Mouse (Mus musculus) right cerebral cortex, adult 18-20 months (tissue): ENCODE results near the gene Erich4.
"Not testable (repeated sequence)": the region's sequence is repeated elsewhere in the genome, so short reads cannot be mapped to it uniquely, and the experiment has no call there.

Experiments used
- DNase-seq: peaks from one replicate; pipeline ENCODE4 v3.0.0; 2022; ENCODE audit warnings: mixed read lengths

Gene Erich4

GRCm38 (mm10) chr7:25620751-25621150 lies 5.1 kb upstream of the Erich4 start:
- DNase-seq, result no peak

GRCm38 (mm10) chr7:25620101-25620500 lies 4.4 kb upstream of the Erich4 start:
- DNase-seq, result no peak

- no peak for DNase-seq
These were observed 4.0 kb upstream of the Erich4 start for GRCm38 (mm10) chr7:25619722-25619991.

- peak; percentile 95 for DNase-seq
These were observed 3.4 kb upstream of the Erich4 start, which contains the start of gene Dmac2 for GRCm38 (mm10) chr7:25618865-25619721. Dmac2 (plus strand) TSS chr7:25619414.

GRCm38 (mm10) chr7:25617376-25618160 lies 1.9 kb upstream of the Erich4 start:
- DNase-seq, result no peak

- no peak for DNase-seq
These were observed 624 bp downstream of the Erich4 start for GRCm38 (mm10) chr7:25614831-25615705.

GRCm38 (mm10) chr7:25614086-25614485 lies 1.6 kb downstream of the Erich4 start:
- no peak for DNase-seq

GRCm38 (mm10) chr7:25611501-25611900 lies 4.2 kb downstream of the Erich4 start:
- DNase-seq, result no peak

- no peak for DNase-seq
These were observed 5.6 kb downstream of the Erich4 start for GRCm38 (mm10) chr7:25610056-25610455.

- no peak for DNase-seq
These were observed 8.5 kb downstream of the Erich4 start for GRCm38 (mm10) chr7:25607196-25607595.

GRCm38 (mm10) chr7:25606625-25607063 lies 9.0 kb downstream of the Erich4 start:
- no peak for DNase-seq

GRCm38 (mm10) chr7:25601346-25601745 lies 14.3 kb downstream of the Erich4 start:
- DNase-seq, result no peak

- DNase-seq, result no peak
These were observed 15.0 kb downstream of the Erich4 start for GRCm38 (mm10) chr7:25600666-25601065.

- peak; percentile 56 for DNase-seq
These were observed 16.0 kb downstream of the Erich4 start for GRCm38 (mm10) chr7:25599663-25600062.

- no peak for DNase-seq
These were observed 21.8 kb downstream of the Erich4 start for GRCm38 (mm10) chr7:25593859-25594258.

GRCm38 (mm10) chr7:25591226-25591625 lies 24.5 kb downstream of the Erich4 start:
- no peak for DNase-seq

- no peak for DNase-seq
These were observed 30.1 kb downstream of the Erich4 start for GRCm38 (mm10) chr7:25585351-25586204.

GRCm38 (mm10) chr7:25584651-25585050 lies 31.0 kb downstream of the Erich4 start:
- no peak for DNase-seq

GRCm38 (mm10) chr7:25582301-25582810 lies 33.3 kb downstream of the Erich4 start:
- DNase-seq, result no peak

GRCm38 (mm10) chr7:25579441-25579840 lies 36.3 kb downstream of the Erich4 start:
- DNase-seq, result no peak

- not testable (repeated sequence) for DNase-seq
These were observed 38.8 kb downstream of the Erich4 start for GRCm38 (mm10) chr7:25576793-25577437.
